Mouse (Mus musculus) adrenal gland, adult 18-20 months (tissue): ENCODE data around the gene Rab31. TPM values are rescaled to one million over a fixed set of nuclear protein-coding genes. Genes with fewer than 3 reads are reported as not detected.

Source experiments
- total RNA-seq, 2 experiments: library from RNA; stranded (reverse); gene quantifications; 1 replicate in 1 of 2; 2 replicates in 1 of 2; pipeline ENCODE4 v1.2.3; 2021

The Rab31 gene
- total RNA-seq, 2 experiments from 2014 or later, result 29.5 to 42.4 TPM

Other genes starting within 250 kb of the Rab31 start
- not detected for gene Tmem232, start 232.0 kb downstream of the Rab31 start, total RNA-seq
- 100 to 1,000 TPM; 138 to 182 TPM for gene Vapa, start 159.2 kb downstream of the Rab31 start, total RNA-seq
- gene Txndc2, start 130.6 kb downstream of the Rab31 start, total RNA-seq, result 10 to 100 TPM in 1 of 2 experiments, 1 to 10 TPM in 1; 2.7 to 26.0 TPM
- gene Ppp4r1, start 9.8 kb upstream of the Rab31 start, total RNA-seq, result 10 to 100 TPM; 57.2 to 70.4 TPM
- 10 to 100 TPM; 46.3 to 66.8 TPM for gene Ralbp1, start 113.0 kb upstream of the Rab31 start, total RNA-seq
- gene Twsg1, start 178.5 kb upstream of the Rab31 start, total RNA-seq, result 10 to 100 TPM; 90.4 to 99.9 TPM